Mouse (Mus musculus): ENCODE results near the gene Anks1b. TPM values are rescaled to one million over a fixed set of nuclear protein-coding genes. Genes with fewer than 3 reads are reported as not detected.

The Anks1b gene
- polyA plus RNA-seq, 1 experiment from 2014 or later: 0.01 TPM

GRCm38 (mm10) chr10:90831288-90831626 is 957.9 kb downstream of the Anks1b start:
- CTCF ChIA-PET: no interaction called here
- no peak for ATAC-seq
- TF ChIP-seq CTCF (IDR thresholded peaks at IDR 0.05): no peak
- peaks cover 47% of the 10 kb centered on the region for H3K27me3 ChIP-seq
- no peak for DNase-seq (ENCODE audit: low read depth, low spot score)
- POLR2A ChIA-PET: no interaction called here
- in situ Hi-C loops (cut with MboI; ENCODE audit: low pct_unique_long_range_greater_than_20kb): no loop called here

- CTCF ChIA-PET: no interaction called here
These were observed 961.0 kb downstream of the Anks1b start for GRCm38 (mm10) chr10:90834306-90834705.

GRCm38 (mm10) chr10:90835195-90835594 is 961.9 kb downstream of the Anks1b start:
- H3K27me3 ChIP-seq: peaks cover 26% of the 10 kb centered on the region
- in situ Hi-C loops (cut with MboI; ENCODE audit: low pct_unique_long_range_greater_than_20kb): no loop called here
- ChIA-PET POLR2A (interaction anchor here (0.6 kb wide), 1 partner anchor 309 kb away, joined by 3 read pairs; no protein-coding TSS in a partner anchor), CTCF (no interaction called here)
- ATAC-seq (no peak), DNase-seq (ENCODE audit: low read depth, low spot score) (no peak)
- TF ChIP-seq CTCF (IDR thresholded peaks at IDR 0.05): no peak

More at GRCm38 (mm10) chr10:90834306-90834705, 961.0 kb downstream of the Anks1b start:
- no peak for DNase-seq (ENCODE audit: low read depth, low spot score)
- POLR2A ChIA-PET: no interaction called here
- ATAC-seq: no peak
- in situ Hi-C loops (cut with MboI; ENCODE audit: low pct_unique_long_range_greater_than_20kb): no loop called here
- no peak for TF ChIP-seq CTCF (IDR thresholded peaks at IDR 0.05)
- H3K27me3 ChIP-seq: peaks cover 29% of the 10 kb centered on the region

GRCm38 (mm10) chr10:90839611-90840335 is 966.5 kb downstream of the Anks1b start:
- POLR2A ChIA-PET: no interaction called here
- peaks cover 18% of the 10 kb centered on the region for H3K27me3 ChIP-seq
- no peak for DNase-seq (ENCODE audit: low read depth, low spot score)
- no peak for TF ChIP-seq CTCF (IDR thresholded peaks at IDR 0.05)
- CTCF ChIA-PET: no interaction called here
- in situ Hi-C loops (cut with MboI; ENCODE audit: low pct_unique_long_range_greater_than_20kb): no loop called here
- no peak for ATAC-seq

- CTCF ChIA-PET: no interaction called here
- POLR2A ChIA-PET: no interaction called here
- in situ Hi-C loops (cut with MboI; ENCODE audit: low pct_unique_long_range_greater_than_20kb): no loop called here
- peaks cover 18% of the 10 kb centered on the region for H3K27me3 ChIP-seq
- no peak for TF ChIP-seq CTCF (IDR thresholded peaks at IDR 0.05)
- no peak for ATAC-seq
- no peak for DNase-seq (ENCODE audit: low read depth, low spot score)
These were observed 969.1 kb downstream of the Anks1b start for GRCm38 (mm10) chr10:90842398-90842797.

- in situ Hi-C loops (cut with MboI; ENCODE audit: low pct_unique_long_range_greater_than_20kb): no loop called here
- CTCF ChIA-PET: no interaction called here
- H3K27me3 ChIP-seq: peaks cover 8% of the 10 kb centered on the region
- DNase-seq (ENCODE audit: low read depth, low spot score) (no peak), ATAC-seq (no peak)
- no peak for TF ChIP-seq CTCF (IDR thresholded peaks at IDR 0.05)
- POLR2A ChIA-PET: no interaction called here
These were observed 977.8 kb downstream of the Anks1b start for GRCm38 (mm10) chr10:90851077-90851476.

GRCm38 (mm10) chr10:90851999-90852398 is 978.7 kb downstream of the Anks1b start:
- ATAC-seq (no peak), DNase-seq (ENCODE audit: low read depth, low spot score) (no peak)
- no peak for TF ChIP-seq CTCF (IDR thresholded peaks at IDR 0.05)
- peaks cover 8% of the 10 kb centered on the region for H3K27me3 ChIP-seq
- in situ Hi-C loops (cut with MboI; ENCODE audit: low pct_unique_long_range_greater_than_20kb): no loop called here
- POLR2A ChIA-PET: no interaction called here
- CTCF ChIA-PET: no interaction called here

GRCm38 (mm10) chr10:90852432-90852831 is 979.1 kb downstream of the Anks1b start:
- ATAC-seq (no peak), DNase-seq (ENCODE audit: low read depth, low spot score) (no peak)
- in situ Hi-C loops (cut with MboI; ENCODE audit: low pct_unique_long_range_greater_than_20kb): no loop called here
- H3K27me3 ChIP-seq: peaks cover 8% of the 10 kb centered on the region
- TF ChIP-seq CTCF (IDR thresholded peaks at IDR 0.05): no peak
- ChIA-PET CTCF (no interaction called here), POLR2A (interaction anchor here (0.6 kb wide), 1 partner anchor 156 kb away, joined by 3 read pairs; no protein-coding TSS in a partner anchor)

- in situ Hi-C loops (cut with MboI; ENCODE audit: low pct_unique_long_range_greater_than_20kb): no loop called here
- DNase-seq (ENCODE audit: low read depth, low spot score): no peak
- peaks cover 8% of the 10 kb centered on the region for H3K27me3 ChIP-seq
- no peak for TF ChIP-seq CTCF (IDR thresholded peaks at IDR 0.05)
- no peak for ATAC-seq
- ChIA-PET CTCF (no interaction called here), POLR2A (no interaction called here)
These were observed 983.4 kb downstream of the Anks1b start for GRCm38 (mm10) chr10:90856668-90857067.

- TF ChIP-seq CTCF (IDR thresholded peaks at IDR 0.05): no peak
- ChIA-PET CTCF (interaction anchor here (1.1 kb wide), 1 partner anchor 9 kb away, joined by 3 read pairs; no protein-coding TSS in a partner anchor), POLR2A (no interaction called here)
- ATAC-seq (no peak), DNase-seq (ENCODE audit: low read depth, low spot score) (no peak)
- peaks cover 2% of the 10 kb centered on the region for H3K27me3 ChIP-seq
- in situ Hi-C loops (cut with MboI; ENCODE audit: low pct_unique_long_range_greater_than_20kb): loop anchor here (5.0 kb wide), 1 partner anchor 172 kb away; no protein-coding TSS in a partner anchor
These were observed 986.6 kb downstream of the Anks1b start for GRCm38 (mm10) chr10:90859665-90860523.
